Mouse (Mus musculus) T-cell, adult 2 months (primary cell): Measurements from ENCODE around the gene Acadm.

Experiments
- DNase-seq: peaks from one replicate; pipeline ENCODE4 v3.0.0; 2022; ENCODE audit warnings: low spot score

The Acadm gene

DNA sequence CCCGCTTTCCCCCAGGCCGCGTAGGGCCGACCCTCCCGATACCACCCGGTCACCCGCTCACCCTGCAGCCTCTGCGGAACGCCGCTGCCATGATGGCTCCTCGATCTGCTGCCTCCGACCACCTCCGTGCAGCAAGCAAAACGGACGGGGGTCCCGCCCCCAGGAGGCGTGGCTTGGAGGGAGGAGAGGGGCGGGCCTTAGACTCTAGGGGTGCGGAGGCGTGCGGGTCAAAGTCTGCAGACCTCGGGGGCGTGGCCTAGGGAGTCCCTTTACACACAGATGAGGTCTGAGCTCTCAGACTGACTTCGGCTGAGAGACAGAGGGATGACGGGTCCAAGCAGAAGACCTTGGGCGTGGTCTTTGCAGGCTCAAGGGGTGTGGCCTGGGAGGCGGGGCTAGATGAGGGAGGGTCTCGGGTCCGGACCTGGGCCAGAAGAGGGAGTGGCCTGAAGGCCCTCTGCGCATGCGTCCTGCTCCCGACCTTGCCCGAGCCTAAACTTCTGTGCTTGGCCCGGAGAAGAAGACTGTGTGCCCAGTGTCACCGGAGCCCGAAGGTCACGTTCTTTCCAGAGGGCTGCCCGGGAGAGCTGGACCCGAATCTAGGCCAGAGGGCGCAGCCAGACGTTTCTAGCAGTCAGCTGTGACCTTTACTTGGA lies at the start of gene Acadm:
Gene Acadm (minus strand): TSS at position 298 of the 656 bp plus-strand sequence.
- peak; percentile 95 for DNase-seq

DNA sequence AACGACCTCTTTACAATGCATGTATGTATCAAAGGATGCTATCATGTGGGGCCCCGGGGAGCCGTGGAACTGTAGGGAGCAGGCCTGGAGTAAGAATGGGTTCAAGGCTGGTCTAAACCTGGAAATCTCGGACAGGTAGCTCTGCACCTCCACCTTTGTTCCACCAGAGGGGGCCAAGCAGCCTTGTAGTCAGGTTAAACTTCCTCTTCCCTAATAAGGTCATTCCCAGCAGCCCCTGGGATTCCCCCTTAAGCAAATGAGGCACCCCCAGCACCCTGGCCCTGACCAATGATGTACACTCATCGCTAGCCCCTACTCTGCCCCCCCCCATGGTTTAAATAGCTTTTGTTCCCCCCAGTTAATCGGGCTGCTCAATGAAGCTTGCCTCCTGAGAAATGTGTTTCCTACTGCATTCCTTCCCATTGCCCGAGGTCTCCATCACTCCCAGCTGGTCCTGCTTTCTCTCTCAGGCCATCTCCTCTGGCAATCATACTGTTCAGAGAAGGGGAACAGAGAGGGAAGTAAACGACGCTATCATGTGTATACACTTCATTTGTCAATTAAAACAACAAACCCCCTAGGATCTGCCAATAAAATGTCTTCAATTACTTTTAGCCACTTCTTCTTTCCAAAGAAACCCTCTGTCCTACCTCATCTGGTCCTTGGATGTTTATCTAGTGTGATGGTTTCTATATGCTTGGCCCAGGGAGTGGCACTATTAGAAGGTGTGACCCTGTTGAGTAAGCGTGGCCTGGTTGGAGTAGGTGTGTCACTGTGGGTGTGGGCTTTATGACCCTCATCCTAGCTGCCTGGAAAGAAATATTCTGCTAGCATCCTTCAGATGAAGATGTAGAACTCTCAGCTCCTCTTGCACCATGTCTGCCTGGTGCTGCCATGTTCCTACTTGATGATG lies 40.3 kb upstream of the Acadm start:
- DNase-seq, result no peak

DNA sequence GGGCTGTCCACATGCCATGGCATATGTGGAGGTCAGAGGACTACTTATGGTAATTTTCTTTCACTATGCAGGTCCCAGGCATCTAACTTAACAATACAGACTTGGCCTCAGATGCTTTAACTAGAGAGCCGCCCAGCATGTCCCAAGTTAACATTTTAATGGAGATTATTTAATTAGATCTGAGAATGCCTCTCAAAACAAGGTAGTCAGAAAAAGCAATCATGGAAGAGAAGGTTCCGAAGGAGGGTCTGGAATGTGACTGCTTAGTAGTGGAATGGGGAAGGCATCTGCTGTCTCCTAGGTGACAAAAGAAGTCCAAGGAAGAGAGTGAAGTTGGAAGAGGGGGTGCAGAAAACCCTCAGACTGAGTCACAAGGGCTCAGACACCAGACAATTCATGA lies 36.2 kb upstream of the Acadm start:
- DNase-seq, result no peak

DNA sequence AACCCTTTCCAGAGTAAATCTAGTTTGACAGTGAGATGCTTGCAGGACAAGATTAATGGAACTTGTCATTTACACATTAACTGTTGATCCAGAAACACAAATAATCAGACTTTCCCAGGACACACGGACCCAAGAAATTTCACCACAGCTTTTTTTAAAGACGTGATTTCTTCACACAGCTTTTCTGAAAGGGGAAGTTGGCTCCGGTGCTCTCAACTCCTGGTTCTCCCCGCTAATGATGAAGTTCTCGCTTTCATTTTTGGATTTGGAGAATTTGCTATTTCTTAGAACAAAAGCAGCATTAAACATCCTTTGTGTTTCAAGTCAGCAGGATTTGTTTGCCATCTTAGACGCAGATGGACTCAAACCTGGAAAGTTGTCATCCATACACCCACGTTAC lies 31.4 kb upstream of the Acadm start:
- DNase-seq, result no peak

DNA sequence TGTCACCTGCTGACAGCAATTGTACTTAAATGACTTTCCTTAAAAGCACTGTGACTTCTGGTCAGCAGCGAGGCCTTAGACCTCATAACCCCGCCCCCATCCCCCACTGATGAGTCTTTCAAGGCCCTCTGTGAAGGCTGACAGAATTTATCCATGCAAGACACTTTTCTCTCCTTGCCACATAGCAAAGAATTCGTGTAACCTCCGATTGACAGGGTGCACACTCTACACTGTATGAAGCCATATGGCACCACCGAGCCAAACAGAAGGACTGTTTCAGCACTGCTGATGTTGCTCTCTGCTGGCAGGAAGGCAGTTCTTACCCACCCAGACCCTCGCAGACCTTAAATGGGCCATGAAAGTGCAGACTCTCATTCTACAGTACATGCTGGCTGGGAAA lies 30.6 kb upstream of the Acadm start:
- DNase-seq, result no peak

DNA sequence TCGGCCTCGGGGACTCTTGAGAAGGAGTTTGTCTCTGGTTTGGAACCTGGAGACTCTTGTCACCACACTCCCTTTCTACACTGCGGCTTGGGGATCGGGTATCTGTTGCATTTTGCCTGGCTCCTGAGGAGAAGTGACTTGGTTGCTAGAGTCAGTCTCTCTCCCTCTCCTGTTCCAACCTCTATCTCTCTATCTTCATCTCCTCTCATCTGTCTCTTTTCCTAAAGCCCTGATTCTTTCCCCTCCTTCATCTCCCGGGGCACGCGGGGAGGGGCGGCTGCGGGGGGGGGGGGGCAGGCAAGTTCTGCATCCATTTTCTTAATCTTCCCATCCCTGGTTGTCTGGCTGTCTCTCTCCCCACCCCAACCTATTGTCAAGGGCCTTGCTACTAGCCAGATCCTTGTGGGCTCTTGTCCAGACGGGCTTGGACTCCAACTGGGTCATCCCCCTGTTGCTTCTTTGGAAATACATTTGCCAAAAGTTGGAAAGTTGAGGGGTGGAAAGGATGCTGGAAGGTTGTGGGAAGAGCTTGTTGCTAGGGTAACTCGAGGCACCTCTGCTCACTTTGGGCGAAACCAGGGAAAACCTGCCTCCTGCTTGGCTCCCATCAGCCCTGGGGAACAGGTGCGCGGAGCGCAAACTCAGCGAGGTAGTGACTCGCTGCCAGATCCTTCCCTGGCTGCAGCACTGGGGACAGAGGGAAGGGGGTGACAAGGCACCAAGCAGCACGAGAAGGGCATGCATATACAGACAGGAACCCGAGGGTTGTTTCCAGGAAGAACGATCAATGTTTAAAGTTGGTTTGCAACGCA lies 29.7 kb upstream of the Acadm start:
- DNase-seq, result no peak

DNA sequence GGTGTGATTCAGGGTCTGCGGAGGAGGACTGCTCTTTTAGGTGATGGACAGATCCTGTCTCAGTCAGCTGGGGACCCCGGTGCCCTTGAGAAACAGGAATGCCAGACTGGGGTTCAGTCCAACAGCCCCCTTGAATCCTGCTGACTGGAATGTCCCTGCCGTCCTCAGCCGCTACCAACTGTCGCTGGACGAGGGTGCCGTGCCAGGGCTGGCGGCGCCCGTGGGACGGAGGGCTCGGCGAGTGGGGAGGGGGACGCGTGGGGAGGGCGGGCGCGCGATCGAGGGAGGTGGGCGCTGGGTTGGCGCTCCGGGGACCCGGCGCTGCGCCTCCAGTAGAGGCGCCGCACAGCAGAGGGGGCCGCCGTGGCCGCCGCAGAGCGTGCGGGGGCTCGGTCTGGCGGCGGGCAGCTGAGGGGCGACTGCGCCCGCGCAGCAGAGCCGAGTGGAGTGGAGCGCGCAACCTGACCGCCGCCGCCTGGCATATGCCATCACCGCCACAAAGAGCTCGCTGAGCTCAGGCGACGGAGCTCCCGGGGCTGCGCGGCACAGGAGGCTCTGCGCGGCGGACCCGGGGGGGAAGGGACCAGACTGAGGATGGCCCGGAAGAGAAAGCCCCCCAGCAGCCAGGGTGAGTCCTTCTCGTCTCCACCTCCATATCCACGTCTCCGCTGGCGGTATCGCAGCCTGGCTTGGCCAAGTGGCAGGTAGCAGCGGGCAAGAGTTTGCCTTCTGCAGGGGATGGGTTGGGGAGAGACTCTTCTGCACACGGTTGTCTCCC lies 28.9 kb upstream of the Acadm start, which contains the start of gene Slc44a5:
Gene Slc44a5 (plus strand): TSS at position 266 of the 778 bp plus-strand sequence.
- no peak for DNase-seq

DNA sequence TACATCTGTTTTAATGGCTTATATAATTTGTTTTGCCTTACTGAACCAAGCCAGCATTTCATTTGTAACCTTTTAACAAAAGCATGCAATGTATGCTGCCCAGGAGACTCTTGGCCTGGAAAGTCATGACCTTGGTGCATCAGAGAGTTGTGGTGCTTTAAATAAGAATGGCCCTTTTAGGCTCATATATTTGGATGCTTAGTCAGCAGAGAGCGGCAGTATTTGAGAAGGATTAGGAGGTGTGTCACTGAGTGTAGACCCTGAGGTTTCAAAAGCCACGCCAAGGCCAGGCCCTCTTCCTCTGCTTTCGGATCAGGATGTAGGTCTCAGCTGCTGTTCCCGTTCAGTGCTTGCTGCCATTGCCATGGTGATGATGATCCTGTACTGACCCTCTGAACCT lies 25.0 kb upstream of the Acadm start:
- DNase-seq, result no peak

DNA sequence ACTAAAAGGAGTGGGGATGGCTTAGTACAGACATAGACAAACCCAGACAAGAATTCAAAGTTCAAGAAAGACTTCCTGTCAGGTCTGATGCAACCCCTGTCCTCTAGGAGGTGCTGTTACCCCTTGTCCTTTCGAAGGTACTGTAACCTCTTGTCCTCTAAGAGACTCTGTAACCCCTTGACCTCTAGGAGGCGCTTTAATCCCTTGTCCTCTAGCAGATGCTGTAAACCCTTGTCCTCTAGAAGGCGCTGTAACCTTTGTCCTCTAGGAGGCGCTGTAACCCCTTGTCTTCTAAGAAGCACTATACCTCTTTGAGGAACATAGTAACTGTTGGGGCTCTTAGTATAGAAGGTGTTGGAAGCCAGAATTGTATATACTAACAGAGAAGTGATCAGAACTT lies 24.1 kb upstream of the Acadm start:
- DNase-seq, result peak; percentile 29

DNA sequence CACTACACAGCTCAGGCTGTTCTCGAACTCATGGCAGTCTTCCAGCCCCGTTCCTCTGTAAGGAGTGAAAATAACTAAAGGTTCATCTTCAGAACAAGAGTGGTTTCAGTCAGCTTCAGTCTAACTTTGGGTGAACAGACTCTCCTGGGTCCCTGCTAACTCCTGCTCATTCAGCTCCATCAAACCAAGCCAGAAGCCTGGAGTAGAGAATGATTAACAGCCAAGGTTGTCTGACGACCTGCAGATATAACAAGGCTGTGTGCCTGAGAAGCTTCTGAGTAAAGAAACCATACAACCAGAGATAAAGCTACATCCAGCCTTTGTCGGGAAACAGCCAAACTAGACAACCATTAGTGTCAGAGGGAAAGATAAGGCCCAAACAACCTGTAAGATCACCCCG lies 23.0 kb upstream of the Acadm start:
- DNase-seq, result no peak

DNA sequence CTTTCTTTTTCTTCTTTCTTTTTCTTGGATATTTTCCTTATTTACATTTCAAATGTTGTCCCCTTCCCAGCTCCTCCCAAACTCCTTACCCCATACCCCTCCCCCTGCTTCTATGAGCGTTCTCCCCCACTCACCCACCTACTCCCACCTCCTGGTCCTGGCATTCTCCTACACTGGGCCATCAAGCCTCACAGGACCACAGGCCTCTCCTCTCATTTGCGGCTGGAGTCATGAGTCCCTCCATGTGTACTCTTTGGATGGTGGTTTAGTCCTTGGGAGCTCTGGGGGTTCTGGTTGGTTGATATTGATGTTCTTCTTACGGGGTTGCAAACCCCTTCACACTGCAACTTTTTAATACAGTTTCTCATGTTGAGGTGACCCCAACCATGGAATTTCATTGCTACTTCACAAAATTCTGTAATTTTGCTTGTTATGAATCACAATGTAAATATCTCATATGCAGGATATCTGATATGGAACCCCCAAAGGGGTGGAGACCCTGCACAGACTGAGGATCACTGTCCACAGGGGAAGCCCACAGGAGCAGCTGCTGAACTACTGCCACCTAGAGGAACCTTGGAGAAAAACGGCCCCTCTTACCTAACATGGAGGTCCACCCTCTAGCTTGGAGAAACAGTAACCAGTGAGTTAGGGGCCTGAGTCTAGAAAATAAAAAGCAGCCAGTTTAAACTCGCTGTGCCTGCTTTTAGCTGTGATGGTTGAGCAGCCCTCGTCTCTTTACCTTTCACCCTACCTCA lies 17.4 kb upstream of the Acadm start:
- DNase-seq, result no peak

DNA sequence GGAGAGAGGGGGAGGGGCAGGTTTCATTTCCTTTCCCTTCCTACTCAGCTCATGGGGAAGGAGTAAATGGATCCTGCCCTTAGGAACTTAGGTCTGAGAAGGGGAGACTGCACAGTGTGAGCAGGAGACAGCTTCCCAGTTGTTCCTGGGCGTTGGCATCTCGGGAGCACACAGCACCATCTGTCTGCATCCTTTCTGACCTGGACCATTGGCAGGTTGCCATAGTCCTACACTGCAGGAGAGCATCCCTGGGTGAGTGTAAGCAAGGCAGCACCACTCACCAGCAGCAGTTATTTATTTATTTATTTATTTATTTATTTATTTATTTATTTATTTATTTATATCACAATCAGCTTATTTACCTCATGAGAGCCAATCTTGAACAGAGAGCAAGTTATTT lies 16.5 kb upstream of the Acadm start:
- no peak for DNase-seq

DNA sequence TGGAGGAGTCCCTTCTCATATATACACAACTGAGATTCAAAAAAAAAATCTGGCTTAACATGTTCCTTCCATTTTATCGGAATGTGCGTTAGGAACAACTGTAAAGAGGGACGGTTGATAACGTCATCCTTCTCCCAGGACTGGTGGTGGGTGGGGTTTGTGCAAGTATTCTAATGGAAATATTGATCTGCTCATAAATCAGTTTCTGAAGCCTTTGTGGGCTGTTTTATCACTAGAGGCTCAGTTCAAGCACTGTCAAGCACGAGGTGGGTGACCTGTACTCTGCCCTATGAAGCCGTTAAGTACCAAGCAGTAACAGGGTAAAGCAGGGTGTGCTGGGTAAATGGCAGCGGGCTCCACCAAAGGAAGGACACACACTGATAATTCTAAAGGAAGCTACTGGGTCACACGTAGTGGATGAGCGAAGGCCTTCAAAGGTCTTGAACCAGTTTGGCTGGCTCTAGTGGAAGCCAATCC lies 15.3 kb upstream of the Acadm start:
- no peak for DNase-seq

DNA sequence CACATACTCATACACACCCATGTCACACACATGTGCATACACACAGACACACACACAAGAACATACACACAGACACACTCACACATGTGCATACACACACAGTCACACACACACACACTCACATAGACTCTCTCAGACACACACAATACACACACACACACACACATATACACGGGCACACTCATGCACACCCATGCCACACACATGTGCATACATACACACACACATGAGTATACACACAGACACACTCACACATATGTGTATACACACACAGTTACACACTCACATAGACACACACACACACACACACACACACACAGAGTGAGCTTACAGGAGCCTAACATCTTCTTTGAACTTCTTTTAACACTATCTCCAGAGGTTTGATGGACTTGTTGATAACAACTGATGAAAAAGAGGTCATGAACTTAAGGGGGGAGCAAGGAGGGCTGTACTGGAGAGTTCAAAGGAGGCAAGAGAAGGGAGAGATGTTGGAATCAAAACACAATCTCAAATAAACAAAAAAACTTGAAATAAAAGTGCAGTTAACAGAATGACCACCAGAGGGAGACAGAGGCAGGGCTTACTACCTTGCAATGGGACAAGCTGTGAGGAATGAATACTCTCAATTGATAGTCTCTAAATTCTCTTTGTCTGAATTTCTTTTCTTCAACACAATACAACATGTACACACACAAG lies 14.8 kb upstream of the Acadm start:
- DNase-seq, result peak; percentile 15

DNA sequence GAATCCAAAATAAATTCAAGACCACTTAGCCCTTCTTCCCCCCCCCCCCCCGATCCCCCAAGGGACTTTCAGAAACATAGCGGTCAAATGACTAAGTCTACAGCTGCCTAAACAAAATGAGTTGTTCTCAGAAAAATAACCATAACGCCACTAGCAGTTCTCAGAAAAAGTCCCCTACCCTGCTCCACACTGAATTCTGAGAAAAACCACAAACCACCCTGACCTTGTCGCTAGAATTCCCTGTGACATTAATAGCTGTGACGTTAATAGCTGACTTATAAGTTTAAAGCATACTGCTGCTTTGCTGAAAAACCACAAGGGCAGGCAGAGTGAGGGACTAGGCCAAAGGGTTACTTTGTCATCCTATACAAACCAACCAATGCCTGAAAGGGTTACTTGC lies 13.5 kb upstream of the Acadm start:
- DNase-seq, result peak; percentile 7

DNA sequence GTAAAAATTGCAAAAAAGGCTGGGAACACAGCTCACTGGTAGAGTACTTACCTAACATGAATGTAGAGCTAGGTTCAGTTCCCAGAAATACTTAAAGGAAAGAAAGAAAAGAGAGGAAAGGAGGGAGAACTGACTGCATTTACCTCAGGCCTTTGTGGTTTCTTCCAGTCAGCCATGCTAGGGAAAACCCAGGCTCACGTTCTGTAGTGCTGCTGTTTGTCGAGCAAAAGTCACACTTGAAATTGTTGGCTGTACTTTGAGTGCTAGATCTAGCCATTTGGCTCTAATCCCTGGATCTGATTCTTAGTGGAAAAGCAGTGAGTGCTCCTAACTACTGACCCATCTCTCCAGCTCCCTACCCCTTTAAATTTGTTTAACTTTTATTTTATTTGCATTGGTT lies 3.7 kb upstream of the Acadm start:
- no peak for DNase-seq

DNA sequence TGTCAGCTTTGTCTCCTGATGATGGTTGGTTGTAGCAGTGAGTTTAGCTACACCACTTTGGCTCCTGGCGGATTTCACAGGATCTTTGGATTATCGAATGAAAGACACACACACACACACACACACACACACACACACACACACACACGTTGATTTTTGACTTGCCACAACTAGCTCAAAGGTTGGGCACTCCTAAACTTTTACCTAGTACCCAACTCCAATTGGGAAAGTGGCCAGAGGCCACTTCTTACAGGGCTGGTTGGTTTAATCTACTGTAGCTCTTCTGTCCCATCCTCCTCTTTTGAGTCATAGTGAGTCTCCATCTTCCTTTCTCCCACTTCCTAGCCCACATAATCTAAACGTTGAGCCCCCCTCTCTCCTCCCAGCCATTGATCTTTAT lies 2.8 kb upstream of the Acadm start:
- no peak for DNase-seq

DNA sequence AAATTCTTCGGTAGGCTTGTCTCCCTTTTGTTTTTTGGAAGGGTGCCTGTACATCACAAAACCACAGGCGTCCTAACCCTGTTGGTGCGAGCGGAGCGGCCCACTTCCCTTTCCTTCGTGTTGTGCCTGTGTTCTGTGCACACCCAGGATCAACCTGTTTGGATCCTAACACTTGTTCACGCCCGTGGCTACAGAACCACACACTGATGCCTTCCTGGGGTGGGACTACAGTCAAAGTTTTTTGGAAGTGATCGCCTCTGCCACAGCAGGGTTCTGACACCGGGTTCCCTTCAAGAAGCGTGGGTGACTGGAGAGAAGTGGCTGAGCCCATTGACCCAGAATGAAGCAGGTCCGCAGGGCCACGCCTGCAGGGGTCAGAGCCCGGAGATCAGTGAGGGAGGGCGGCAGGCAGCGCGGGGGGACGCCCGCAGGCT lies 514 bp downstream of the Acadm start:
- peak; percentile 43 for DNase-seq

DNA sequence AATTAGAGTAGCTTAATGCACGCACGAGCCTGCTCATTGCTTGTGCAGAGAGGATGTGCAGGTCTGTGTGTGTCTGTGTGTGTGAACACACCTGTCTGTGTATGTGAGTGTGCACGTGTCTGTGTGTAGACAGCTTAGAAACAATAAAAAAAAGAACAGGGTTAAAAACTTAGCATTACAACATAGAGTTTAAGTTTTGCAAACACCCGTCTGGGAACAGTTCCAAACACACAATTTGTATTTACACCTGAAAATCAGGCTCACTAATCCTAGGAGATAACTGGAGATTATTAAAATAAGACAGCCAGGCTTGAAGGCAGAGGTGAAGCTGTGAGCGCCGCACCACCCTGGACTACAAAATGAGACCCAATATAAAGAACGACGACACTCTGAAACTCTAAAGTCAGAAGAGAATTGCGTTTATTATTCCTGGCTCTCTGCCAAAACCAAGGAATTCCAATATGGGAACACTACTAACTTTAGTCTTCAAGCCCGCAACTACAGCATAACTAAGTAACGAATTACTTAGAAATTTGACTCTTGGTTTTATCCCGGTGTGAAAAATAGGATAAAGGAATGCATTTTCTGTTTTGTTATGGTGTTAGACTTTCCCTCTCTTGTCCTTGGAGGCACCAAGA lies 1.3 kb downstream of the Acadm start:
- DNase-seq, result no peak

DNA sequence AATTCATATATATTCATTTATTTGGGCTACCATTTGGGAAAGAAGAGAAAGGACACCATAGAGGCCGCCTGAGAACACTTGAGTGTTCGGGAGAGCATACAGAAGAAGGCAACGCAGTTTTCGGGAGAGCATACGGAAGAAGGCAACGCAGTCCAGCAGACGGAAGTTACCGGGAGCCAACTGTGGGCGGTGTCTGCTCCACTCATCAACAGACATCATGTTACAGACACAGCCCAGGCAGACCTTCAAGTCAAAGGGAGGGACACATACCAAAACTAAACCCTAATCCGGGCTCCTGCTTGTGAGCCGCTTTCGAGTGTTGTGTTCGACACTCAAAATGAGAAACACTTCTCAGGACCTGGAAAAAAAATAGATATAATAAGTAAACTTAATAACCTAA lies 2.8 kb downstream of the Acadm start:
- no peak for DNase-seq
